Mouse (Mus musculus): ENCODE measurements around the gene Psg20.
"Not testable (repeated sequence)": the region's sequence is repeated elsewhere in the genome, so short reads cannot be mapped to it uniquely, and the experiment has no call there.

The Psg20 gene

GRCm38 (mm10) chr7:18686085-18686484 lies at the start of gene Psg20:
Gene Psg20 (minus strand): TSS chr7:18686185.
- no peak for DNase-seq (ENCODE audit: low spot score in 2 of 2)

- DNase-seq (ENCODE audit: low spot score in 2 of 2), result no peak
These were observed 48.5 kb upstream of the Psg20 start for GRCm38 (mm10) chr7:18734451-18734850.

GRCm38 (mm10) chr7:18733111-18733510 lies 47.1 kb upstream of the Psg20 start:
- DNase-seq (ENCODE audit: low spot score in 2 of 2), result no peak

- no peak for DNase-seq (ENCODE audit: low spot score in 2 of 2)
These were observed 42.4 kb upstream of the Psg20 start for GRCm38 (mm10) chr7:18728391-18728790.

GRCm38 (mm10) chr7:18725931-18726330 lies 39.9 kb upstream of the Psg20 start:
- not testable (repeated sequence) for DNase-seq (ENCODE audit: low spot score in 2 of 2)

- no peak for DNase-seq (ENCODE audit: low spot score in 2 of 2)
These were observed 38.0 kb upstream of the Psg20 start for GRCm38 (mm10) chr7:18724001-18724400.

GRCm38 (mm10) chr7:18717790-18718189 lies 31.8 kb upstream of the Psg20 start, which contains the start of gene Psg22:
Gene Psg22 (plus strand): TSS chr7:18718090.
- no peak for DNase-seq (ENCODE audit: low spot score in 2 of 2)

- no peak for DNase-seq (ENCODE audit: low spot score in 2 of 2)
These were observed 29.6 kb upstream of the Psg20 start for GRCm38 (mm10) chr7:18715546-18715945.

- no peak for DNase-seq (ENCODE audit: low spot score in 2 of 2)
These were observed 24.9 kb upstream of the Psg20 start for GRCm38 (mm10) chr7:18710846-18711245.

GRCm38 (mm10) chr7:18710331-18710730 lies 24.3 kb upstream of the Psg20 start:
- DNase-seq (ENCODE audit: low spot score in 2 of 2), result not testable (repeated sequence)

GRCm38 (mm10) chr7:18685586-18685985 lies 399 bp downstream of the Psg20 start:
- no peak for DNase-seq (ENCODE audit: low spot score in 2 of 2)

- DNase-seq (ENCODE audit: low spot score in 2 of 2), result peak in 1 of 2 experiments; percentile 22
These were observed 6.2 kb downstream of the Psg20 start for GRCm38 (mm10) chr7:18679772-18680171.

- not testable (repeated sequence) for DNase-seq (ENCODE audit: low spot score in 2 of 2)
These were observed 29.4 kb downstream of the Psg20 start, which contains the start of gene Psg21 for GRCm38 (mm10) chr7:18656625-18657024. Gene Psg21 (minus strand): TSS chr7:18656725.

GRCm38 (mm10) chr7:18626921-18627320 lies 59.1 kb downstream of the Psg20 start:
- DNase-seq (ENCODE audit: low spot score in 2 of 2), result not testable (repeated sequence)

Measured in frontal cortex, postnatal 10 days (tissue).